Mouse (Mus musculus) embryo, embryonic 10.5 days (tissue): Measurements from ENCODE around the gene Cckar.

ENCODE experiments used
- DNase-seq: peaks from one replicate; pipeline ENCODE4 v3.0.0-alpha.2; 2015; ENCODE audit warnings: low spot score

Cckar gene

GRCm38 (mm10) chr5:53672352-53672751 lies 35.2 kb downstream of the Cckar start:
- DNase-seq = peak; percentile 93

GRCm38 (mm10) chr5:53671507-53671906 lies 36.0 kb downstream of the Cckar start:
- DNase-seq = no peak

- DNase-seq = no peak
These were observed 37.1 kb downstream of the Cckar start for GRCm38 (mm10) chr5:53670321-53670938.

- no peak for DNase-seq
These were observed 39.5 kb downstream of the Cckar start for GRCm38 (mm10) chr5:53668021-53668420.

- no peak for DNase-seq
These were observed 43.8 kb downstream of the Cckar start for GRCm38 (mm10) chr5:53663665-53664064.

GRCm38 (mm10) chr5:53662413-53662812 lies 45.1 kb downstream of the Cckar start:
- no peak for DNase-seq

GRCm38 (mm10) chr5:53661508-53661907 lies 46.0 kb downstream of the Cckar start:
- DNase-seq = no peak

GRCm38 (mm10) chr5:53657925-53658324 lies 49.6 kb downstream of the Cckar start:
- DNase-seq = peak; percentile 45

GRCm38 (mm10) chr5:53656596-53656995 lies 50.9 kb downstream of the Cckar start:
- no peak for DNase-seq
